Mouse (Mus musculus) CD4-positive, CD25-positive, alpha-beta regulatory T cell, adult 4 months (primary cell): Measurements from ENCODE around the gene Hsf5. TPM values are rescaled to one million over a fixed set of nuclear protein-coding genes. Genes with fewer than 3 reads are reported as not detected.
A peak's percentile ranks its signal among the peaks of the same experiment; 100 is the strongest.

Source experiments
- ATAC-seq: one replicate; pipeline ENCODE4 v1.8.0; 2017
- polyA plus RNA-seq, 2 experiments: library from polyadenylated mRNA; unstranded; fragments of 100-300 nt; shearing (Covaris generic); gene quantifications; one replicate each; pipeline ENCODE4 v1.2.1; 2017

Gene Hsf5
- polyA plus RNA-seq, 2 experiments from 2014 or later, result 0.17 to 0.19 TPM

- no peak for ATAC-seq
Measured at GRCm38 (mm10) chr11:87590841-87591525, 26.0 kb upstream of the Hsf5 start.

GRCm38 (mm10) chr11:87591526-87592353 lies 25.2 kb upstream of the Hsf5 start, which contains the start of gene Mtmr4:
Gene Mtmr4, plus strand, starts transcription at chr11:87592162.
- peak; percentile 92 for ATAC-seq

GRCm38 (mm10) chr11:87592354-87592695 lies 24.6 kb upstream of the Hsf5 start:
- no peak for ATAC-seq

- no peak for ATAC-seq
Measured at GRCm38 (mm10) chr11:87592713-87593598, 24.0 kb upstream of the Hsf5 start.

GRCm38 (mm10) chr11:87595327-87595841 lies 21.6 kb upstream of the Hsf5 start:
- no peak for ATAC-seq

GRCm38 (mm10) chr11:87595976-87596375 lies 21.0 kb upstream of the Hsf5 start:
- ATAC-seq, result no peak

GRCm38 (mm10) chr11:87596492-87596891 lies 20.5 kb upstream of the Hsf5 start:
- ATAC-seq, result no peak

- no peak for ATAC-seq
Measured at GRCm38 (mm10) chr11:87597061-87597460, 19.9 kb upstream of the Hsf5 start.

- ATAC-seq, result no peak
Measured at GRCm38 (mm10) chr11:87599395-87600089, 17.4 kb upstream of the Hsf5 start.

- no peak for ATAC-seq
Measured at GRCm38 (mm10) chr11:87600322-87600853, 16.6 kb upstream of the Hsf5 start.

GRCm38 (mm10) chr11:87602234-87602633 lies 14.7 kb upstream of the Hsf5 start:
- no peak for ATAC-seq

GRCm38 (mm10) chr11:87603571-87603970 lies 13.4 kb upstream of the Hsf5 start:
- ATAC-seq, result no peak

GRCm38 (mm10) chr11:87609264-87609663 lies 7.7 kb upstream of the Hsf5 start:
- no peak for ATAC-seq

GRCm38 (mm10) chr11:87611547-87611946 lies 5.4 kb upstream of the Hsf5 start:
- ATAC-seq, result no peak

- ATAC-seq, result no peak
Measured at GRCm38 (mm10) chr11:87613972-87614371, 3.0 kb upstream of the Hsf5 start.

GRCm38 (mm10) chr11:87615551-87615950 lies 1.4 kb upstream of the Hsf5 start:
- ATAC-seq, result no peak

- ATAC-seq, result no peak
Measured at GRCm38 (mm10) chr11:87615952-87616351, 1.0 kb upstream of the Hsf5 start.

- no peak for ATAC-seq
Measured at GRCm38 (mm10) chr11:87617606-87618005, 642 bp downstream of the Hsf5 start.

GRCm38 (mm10) chr11:87623160-87623559 lies 6.2 kb downstream of the Hsf5 start:
- ATAC-seq, result no peak

GRCm38 (mm10) chr11:87629859-87630258 lies 12.9 kb downstream of the Hsf5 start:
- peak; percentile 65 for ATAC-seq

- no peak for ATAC-seq
Measured at GRCm38 (mm10) chr11:87638793-87639192, 21.8 kb downstream of the Hsf5 start.

- peak; percentile 64 for ATAC-seq
Measured at GRCm38 (mm10) chr11:87639206-87639605, 22.2 kb downstream of the Hsf5 start.
